Mouse (Mus musculus) forelimb bud, embryonic 11.5 days (tissue): ENCODE results near the gene Ptprd.
A peak's percentile ranks its signal among the peaks of the same experiment; 100 is the strongest.

Source experiments
- DNase-seq: peaks from one replicate; pipeline ENCODE4 v3.0.0-alpha.2; 2012; ENCODE audit warnings: low read depth, low spot score

Ptprd gene

DNA sequence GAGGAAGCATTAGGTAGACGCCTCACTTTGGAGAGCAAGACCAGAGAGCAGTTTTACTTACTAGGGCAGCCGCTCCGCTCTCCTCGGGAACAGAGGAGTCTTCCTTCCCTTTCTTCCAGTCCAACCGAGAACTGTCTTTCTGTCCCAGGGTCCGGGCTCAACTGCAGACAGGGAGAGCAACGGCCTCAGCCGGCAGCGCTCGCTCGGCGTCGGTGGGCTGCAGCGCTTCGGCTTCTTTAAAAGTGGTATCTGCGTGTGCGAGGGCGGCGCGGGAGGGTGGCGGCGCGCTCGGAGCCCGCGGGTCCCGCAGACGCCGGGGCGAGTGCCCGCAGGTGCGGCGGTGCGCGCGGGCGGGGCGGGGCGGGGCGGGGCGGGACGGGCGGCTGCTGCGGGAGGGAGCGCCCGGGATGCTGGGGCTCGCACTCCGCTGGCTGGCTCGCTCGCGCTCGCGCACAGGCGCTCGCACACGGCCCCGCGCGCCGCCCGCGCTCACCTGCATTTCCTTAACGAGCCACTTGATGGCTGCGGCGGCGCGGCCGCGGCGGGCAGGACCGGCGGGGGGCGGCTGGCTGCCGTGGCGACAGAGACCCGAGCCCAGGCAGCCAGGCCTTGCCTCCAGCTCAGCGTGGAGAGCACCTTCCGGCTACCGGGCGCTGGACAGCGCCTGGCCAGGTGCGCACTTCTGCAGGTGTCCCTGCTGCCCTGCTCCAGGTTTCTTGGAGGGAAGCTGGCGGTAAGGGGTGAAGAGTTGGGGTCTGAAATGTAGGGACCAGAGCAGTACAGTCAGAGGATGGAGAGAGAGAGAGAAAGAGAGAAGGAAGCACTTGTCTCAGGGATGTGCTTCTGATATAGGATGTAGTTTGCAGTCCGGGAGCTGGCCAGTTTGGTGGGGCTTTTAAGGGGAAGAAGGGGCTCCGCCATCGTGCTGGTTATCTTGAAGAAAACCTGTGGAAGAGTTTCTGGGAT lies at the start of gene Ptprd:
Ptprd (minus strand) TSS at position 433 of the 966 bp plus-strand sequence.
- DNase-seq = peak; percentile 54

DNA sequence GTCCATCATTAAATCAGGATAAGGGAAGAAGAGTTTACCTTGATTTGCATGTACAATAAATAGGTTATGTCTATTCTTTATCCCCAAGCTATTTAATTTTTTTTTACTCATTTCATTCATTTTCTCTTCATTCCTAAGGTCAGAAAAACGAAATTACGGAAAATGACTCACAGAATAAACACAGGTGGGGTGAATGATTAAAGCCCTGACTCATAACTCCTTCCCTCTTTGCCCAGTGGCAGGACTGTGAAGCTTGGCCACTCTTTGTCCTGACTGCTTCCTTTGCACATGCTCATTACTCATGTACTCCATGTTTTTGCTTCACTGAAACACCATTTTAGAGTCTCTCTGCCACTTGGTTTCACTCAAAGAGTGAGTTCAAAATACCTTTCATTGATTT lies 24.1 kb upstream of the Ptprd start:
- no peak for DNase-seq

DNA sequence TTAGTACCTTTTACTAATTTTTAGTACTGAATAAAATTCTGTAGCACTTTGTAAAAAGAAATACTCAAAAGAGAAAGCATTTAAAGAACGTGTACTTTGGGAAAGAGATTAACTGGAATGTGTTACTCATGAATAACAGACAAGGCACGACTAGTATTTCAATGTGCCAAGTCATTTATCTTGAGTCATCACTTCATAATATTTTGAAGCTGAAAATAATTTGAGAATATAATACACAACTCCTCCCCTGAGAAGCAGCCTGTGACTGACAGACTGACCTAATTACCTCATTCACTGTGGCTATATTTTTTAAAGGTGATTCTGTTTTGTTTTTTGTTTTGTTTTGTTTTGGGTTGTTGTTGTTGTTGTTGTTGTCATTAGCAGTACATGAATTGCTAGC lies 23.6 kb upstream of the Ptprd start:
- no peak for DNase-seq

DNA sequence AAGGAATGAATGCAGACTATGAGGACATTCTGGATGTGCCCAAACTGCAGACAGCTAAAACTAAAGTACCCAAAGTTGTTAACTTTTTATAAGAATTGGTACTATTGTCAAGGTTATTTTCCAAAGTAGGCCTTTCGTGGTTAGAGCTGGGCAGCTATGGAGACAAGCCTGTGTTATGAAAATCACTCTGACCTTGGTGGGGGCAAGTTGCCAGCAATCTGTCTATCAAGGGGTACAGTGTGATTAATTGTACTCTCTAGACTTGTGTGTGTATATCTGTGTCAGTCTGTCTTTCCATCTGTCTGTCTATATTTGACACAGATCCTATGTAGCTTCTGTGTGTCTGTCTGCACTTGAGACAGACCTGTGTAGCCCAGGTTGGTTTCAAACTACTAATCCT lies 22.9 kb upstream of the Ptprd start:
- DNase-seq = no peak

DNA sequence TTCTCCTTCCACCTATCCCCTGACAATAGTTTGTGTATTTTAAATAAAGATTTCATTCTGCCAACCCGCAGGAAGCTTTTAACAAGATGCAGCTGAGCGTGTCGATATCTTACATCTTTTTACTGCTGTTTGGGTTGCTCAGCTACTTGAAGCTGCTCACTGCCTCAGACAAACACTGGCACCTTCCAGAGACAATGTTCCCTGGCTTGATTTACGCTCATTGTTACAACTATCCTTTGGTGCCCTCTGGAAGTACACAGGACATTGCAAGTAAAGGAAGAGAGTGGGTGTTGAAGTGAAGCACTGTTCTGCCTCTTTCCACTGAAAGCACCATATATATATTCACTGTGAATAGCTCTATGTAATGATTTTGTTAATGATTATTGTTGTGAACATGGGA lies 2.2 kb upstream of the Ptprd start:
- no peak for DNase-seq

DNA sequence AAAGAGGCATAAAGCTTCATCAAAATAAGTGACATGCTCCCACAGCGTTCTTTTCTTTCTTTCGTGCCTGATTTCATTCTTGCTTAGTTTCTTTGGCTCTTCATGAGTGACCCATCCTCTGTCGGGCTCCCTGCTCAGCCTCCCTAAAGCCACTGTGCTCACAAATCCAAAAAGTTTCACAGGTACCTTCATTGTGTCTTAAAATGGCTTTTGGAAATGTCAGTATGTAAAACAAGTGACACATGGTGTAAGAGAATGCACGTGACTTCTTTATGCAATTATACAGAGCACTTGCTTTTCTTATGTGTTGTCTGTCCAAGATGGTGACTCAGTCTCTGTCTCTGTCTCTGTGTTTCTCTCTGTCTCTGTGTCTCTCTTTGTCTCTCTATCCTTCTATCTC lies 1.2 kb upstream of the Ptprd start:
- DNase-seq = no peak

DNA sequence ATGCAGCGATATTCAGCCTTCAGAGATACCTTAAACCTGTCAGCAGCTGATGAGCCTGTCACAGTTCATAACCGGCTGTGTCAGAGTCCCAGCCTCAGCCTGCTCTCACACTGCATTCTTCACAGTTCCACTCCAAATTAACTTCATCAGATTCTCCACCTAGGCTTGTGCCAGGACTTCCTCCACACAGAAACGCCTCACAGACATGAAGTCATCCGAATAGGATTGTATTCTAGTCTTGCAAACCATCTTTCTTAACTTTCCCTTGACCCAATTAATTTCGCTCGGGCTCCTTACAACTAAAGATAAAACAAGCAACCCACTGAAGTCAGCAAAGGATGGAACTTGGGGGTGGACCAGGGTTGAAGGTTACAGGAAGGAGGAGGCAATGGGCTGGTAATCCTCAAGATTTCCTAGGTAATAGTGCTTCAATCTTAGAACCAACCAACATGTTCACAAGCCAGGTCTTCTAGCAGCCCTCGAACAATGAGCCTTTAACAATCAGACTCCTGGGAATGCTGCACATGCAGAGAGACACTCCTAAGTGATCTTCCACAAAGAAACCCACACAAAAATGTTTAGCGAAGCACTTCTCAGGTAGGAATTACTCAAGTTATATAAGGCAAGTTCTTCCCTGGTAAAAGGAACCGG lies 758 bp downstream of the Ptprd start:
- no peak for DNase-seq

DNA sequence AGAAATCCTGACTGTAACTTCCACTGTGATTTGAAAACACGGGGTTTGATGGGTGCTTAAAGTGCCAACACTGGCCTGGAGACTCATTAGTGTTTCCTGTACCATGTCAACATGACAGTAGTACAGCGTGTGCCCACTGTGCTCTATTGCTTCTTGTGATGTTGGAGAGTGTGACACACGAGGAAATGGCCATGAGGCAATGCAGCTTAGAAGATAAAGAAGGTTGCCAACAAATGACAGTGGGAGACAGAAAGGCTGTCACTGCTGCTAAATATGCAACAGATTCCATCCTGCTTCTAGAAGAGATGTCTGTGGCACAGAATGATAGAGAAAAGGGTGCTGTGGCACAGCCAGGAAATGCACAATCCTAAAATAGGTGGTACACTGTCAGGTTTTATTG lies 6.7 kb downstream of the Ptprd start:
- no peak for DNase-seq

DNA sequence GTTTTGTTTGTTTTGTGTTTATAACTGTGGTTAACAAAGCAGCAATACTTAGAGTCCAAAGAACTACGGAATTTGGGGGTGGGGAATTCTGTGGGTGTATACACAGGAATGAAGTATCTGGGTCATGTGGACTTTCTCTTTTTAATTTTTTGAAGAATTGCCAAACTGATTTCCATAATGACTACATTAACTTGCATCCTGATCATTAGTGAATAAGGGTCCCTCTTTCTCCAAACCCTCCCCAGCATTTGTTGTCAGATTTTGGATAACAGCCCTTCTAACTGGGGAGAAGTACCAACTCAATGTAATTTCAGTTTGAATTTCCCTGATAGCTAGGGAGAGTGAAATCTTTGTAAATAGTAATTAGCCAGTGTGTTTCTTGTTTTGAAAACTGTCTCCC lies 43.3 kb downstream of the Ptprd start:
- no peak for DNase-seq

DNA sequence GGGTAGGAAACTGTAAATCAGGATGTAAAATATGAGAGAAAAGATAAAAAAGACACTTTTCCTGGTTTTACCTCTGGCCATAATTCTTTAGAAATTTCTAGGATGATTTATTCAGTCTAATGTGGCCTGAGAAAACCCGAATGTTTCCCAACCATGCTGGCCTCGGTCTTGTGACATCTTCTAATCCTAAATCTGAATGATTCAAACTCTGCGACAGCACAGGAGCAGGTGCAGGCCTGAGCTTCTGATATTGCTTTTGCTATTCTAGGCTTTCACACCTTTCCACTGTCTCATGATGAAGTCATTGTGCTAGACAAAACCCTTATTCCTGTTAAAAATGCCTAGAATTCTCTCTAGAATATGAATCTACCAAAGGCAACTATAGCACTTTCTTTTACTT lies 51.3 kb downstream of the Ptprd start:
- no peak for DNase-seq

DNA sequence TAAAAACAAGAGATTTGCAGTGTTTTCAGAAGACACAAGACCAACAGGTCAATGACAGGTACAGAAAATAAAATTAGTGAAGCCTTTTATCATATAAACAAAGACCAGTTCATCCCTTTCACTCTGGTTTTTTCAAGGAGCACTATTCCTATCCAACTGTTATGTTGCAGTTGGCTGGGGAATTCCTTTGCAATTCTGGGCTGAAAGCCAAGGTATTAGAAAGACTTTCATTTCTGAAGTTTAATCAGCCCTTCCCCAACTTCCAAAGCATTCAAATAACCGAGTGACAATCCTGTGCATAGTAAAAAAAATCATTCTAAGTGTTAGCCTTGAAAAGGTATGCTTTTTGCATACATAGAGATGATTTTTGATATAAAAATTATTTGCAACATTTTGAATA lies 61.2 kb downstream of the Ptprd start:
- DNase-seq = no peak

DNA sequence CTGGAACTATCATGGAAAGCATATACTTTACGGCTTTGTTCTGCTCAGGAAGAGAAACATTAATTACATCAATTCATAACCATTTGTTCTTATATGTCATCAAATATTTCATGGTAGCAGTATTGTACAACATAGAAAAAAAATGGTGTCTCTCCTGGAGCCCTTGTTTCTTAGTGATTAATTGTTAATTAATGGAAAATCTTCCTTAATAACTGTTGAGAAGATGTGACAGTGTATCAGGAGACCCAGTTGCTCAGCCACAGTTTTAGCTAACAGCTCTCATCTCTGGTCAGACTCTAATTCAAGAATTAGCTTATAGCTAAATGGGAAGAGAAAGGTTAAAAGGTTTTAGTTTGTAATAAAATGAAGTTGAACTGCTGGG lies 69.0 kb downstream of the Ptprd start:
- no peak for DNase-seq

DNA sequence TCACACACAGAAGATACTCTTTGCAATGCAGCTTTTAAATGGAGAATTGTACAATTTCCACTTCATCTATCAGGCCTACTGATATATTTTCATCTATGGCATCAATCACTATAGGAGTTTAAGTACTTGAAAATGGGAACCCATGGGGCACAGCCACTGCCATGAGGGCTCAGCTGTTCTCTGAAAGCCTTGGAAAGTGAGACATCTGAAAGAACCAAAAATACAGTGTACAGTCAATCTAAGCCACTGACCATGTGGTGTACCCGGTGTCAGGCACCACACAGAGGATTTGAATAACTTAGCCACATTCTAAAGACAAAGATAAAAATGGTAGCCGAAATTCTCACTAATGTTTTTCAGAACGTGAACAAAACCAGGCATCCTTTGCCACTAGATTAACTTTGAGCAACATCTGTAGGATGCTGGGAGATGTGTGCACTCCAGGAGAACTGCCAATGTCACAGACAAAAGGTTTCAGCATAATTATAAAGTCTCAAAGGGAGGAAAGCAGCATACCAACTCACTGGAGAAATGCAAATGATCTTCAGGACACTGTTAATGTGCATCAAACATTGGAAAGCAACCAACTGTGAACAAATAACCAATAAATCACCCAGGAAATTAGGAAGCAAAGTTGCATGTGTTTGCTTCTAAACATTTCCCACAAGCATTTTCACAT lies 69.5 kb downstream of the Ptprd start:
- no peak for DNase-seq

DNA sequence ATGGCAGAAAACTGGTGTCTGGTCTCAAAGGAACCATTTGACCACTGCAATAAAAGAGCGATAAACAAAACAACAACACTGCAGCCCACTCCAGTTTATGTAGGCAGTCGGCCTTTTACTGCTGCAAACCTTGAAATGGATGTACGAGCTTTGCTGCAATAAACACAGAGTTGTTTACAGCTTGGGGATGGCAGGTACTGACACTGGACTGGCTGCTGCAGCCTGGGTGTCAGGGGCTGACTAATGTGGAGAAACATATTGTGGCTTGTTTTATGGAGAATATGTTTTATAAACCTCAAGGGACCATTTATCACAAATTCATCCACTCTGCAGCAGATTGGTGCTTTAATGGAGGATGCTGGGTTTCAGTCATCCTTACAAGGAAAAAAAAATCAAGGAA lies 100.9 kb downstream of the Ptprd start:
- DNase-seq = peak; percentile 11

DNA sequence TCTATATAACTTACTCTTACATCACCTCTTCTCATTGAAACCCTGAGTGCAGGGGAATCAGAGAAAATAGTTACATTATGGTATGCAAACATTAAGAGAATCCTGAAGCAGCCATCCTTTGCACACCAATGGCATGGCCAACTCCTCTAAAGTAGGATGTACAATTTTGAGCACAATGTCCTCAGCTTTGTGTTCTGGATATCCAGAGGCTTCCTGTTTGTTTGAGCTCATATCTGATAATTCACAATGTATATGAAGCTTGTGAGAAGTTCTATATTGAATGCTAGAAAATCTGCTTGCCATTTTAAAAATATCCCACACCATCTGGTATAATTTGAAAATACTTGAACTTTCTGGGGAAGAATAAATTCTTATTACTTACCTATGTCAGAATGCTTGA lies 114.2 kb downstream of the Ptprd start:
- no peak for DNase-seq

DNA sequence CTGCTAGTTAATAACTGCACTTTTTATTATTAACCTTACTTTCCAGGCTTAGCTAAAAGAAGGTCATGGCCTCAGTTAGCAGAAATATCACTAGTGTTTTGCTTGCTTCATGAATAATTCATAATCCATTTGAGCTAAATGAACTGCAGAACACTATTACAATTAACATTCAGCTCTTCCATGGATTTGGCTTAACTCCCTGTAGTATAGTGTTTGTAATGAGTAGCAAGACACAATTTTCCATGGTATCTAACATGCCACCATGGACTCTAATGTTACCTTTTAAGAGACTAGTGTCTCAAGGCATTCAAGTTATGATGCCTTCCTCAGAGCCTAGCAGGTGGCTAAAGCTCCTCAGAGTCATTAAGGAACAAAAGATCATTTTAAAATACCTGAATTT lies 129.0 kb downstream of the Ptprd start:
- DNase-seq = no peak

DNA sequence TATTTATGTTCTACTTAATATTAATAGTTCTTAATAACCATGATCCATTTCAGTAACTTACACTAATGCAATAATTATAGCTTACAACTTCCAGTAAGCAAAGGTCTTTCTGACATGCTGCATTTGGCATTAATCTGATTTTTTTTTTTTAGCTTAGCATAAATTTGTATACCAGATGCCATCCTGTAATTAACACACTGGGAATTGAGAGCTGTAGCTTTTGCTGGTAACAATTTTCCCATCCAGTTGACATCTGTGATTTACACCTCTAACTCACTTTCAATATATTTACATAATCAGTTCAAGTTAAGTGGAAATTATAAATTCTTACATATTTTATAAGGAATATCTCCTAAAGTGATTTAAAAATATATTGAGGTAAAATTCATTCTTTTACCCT lies 134.3 kb downstream of the Ptprd start:
- DNase-seq = no peak

DNA sequence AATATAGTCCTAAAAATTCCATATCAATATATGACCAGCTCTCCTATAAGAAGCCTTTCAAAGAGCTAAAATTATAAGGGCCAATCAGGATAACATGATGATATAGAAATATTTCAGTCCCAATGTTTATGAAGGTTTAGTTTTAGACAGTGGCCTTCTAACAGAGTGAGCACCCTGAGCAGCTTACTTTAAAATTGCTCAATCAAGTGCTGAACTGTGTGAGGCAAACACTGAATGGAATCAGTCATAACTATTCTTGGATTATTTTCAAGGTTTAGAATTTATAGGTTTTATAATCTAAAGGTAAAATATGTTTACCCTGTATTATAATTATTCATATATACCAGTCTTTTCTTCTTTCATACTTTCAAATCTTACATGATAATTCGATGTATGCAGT lies 134.7 kb downstream of the Ptprd start:
- no peak for DNase-seq

DNA sequence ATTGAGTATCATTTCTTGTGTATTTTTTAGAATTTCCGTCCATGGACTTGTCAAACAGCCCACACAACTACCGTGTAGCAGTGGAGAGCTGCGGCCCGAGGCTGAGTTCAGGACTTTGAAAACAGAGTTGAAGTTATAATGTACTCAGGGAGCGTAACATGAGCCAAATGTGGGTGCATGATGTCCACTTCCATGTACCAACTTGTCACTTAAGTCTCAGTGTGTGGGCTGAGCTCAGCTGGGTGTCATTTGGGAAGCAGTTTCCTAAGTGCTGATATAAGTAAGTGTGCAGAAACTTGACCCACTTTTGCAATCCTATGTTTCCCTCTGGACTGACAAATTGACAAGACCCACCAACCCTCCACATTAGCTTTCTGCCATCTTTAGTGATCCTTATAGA lies 173.4 kb downstream of the Ptprd start:
- DNase-seq = peak; percentile 0

DNA sequence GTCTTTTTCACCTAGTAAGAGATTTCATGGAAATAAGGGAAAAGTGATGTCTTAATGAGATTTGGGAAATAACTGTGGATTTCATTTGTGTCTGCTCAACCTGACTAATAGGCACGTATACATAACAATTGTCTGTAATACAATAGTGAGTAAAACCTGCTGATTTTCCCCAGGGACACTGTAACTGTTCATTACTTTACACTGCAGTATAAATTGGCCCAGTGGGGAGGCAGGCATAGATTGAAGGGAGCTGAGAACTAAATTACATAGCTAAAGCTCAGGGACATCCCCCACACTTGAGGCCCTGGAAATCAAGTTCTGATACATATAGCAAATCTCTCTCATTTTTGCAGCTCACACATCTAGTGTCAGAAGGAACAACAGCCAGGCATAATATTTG lies 209.7 kb downstream of the Ptprd start:
- DNase-seq = no peak

DNA sequence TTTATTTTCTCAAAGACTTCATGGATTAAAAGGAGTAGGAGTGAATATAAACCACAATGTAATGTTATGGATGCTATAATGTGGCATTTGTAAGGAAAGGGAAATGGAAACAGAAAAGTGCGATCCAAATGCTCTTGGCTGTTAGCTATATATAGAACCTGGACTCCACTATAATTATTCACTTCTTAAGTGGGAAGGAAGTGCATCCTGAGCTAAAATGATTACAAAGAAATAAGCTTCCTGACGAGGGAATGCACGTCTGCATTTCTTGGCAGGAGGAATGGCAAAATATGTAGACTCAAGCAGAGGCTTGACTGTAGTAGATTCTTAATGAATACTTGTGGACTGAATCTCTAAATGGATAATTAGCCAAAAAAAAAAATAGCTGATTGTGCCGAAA lies 219.1 kb downstream of the Ptprd start:
- DNase-seq = no peak

DNA sequence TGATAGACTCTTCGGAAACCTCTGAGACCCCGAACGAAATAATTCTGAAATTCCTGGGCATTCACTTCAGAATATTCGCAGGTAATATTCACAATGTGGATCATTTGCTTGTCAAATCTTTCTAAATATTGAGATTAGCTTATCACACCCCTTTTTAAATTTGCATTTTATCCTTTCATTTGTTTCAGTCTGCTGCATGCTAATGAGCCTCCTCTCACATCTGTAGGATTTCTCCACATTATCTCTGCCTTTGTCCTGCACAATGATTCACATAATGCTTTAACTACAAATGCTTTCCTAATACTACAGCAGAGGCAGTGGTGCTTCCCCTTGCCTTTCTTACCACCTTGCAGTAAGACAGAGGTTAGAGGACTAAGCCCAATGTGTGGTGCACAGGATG lies 229.7 kb downstream of the Ptprd start:
- no peak for DNase-seq

DNA sequence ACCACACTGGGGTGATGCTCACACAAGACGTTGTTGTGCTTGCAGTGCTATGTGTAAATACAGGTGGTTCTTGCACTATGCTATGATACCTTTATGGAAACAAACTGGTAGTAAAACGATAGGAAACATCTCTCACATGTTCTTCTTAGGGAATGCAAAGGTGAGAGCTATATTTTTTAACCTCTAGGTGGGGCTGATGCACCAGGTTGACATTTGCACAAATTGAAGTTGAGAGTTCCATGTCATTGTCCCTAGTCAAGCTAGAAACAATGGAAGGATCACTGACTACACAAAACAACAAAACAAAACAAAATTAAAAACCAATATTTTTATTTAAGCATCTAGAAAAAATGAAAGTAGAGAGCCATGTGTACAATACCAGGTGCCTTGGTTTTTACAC lies 250.1 kb downstream of the Ptprd start:
- DNase-seq = peak; percentile 12
